Mouse (Mus musculus): Measurements from ENCODE around the gene Myo10.

Gene Myo10

DNA sequence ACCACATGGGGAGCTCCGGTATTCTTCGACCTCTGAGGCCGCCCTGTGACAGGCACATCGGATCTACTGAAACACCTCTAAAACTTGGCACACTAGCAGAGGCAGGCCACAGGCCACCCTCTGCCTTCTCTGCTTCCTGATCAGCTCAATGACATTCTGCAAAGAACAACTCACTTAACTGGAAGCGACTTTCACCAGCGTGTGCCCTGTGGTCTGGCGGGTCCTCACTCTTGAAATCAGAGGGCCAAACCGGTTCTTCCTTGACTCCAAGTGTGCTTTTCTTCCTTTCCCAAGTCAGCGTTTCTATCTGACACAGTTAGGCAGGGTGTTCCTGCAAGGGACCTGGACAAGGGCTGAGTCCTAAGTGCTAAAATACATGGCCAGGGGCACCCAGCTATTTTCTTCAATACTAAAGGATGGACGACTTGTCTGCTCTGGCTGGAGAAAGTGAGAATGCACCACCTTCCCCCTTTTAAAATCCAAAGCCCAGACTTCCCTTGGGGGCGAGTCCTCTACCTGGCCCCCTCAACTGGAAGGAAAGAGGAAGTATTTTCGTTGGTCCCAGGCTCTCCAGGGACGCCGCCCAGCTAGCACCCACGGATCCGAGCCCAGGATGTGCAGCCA, 220.2 kb downstream of the Myo10 start:
- DNase-seq (ENCODE audit: low read depth, low spot score): no peak

GRCm38 (mm10) chr15:25843086-25843991, 221.0 kb downstream of the Myo10 start, which contains the start of gene Retreg1:
Retreg1 (plus strand) TSS chr15:25843180.
- no peak for DNase-seq (ENCODE audit: low read depth, low spot score)

GRCm38 (mm10) chr15:25844013-25844570, 221.8 kb downstream of the Myo10 start:
- DNase-seq (ENCODE audit: low read depth, low spot score): no peak

DNA sequence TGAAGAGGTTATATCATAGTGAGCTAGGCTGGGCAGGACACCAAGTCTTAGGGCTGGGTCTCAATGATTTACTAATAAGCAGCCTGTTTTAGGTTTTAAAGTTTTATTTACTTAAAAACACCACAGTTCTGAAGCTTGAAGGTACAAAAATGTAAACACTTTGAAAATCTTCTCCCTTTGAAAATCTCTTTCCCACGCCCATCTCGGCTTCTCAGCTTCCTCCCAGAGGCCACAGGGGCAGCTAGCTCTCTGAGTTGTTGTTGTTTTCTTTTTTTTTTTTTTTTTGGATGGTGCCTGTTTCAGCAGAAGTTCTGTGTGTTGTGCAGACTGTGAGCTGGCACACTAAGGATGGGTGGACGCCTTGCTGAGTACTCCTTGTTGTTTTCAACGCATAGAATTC, 222.4 kb downstream of the Myo10 start:
- DNase-seq (ENCODE audit: low read depth, low spot score): no peak

GRCm38 (mm10) chr15:25847576-25848168, 225.3 kb downstream of the Myo10 start:
- DNase-seq (ENCODE audit: low read depth, low spot score): no peak

GRCm38 (mm10) chr15:25850552-25850951, 228.2 kb downstream of the Myo10 start:
- DNase-seq (ENCODE audit: low read depth, low spot score): no peak

DNA sequence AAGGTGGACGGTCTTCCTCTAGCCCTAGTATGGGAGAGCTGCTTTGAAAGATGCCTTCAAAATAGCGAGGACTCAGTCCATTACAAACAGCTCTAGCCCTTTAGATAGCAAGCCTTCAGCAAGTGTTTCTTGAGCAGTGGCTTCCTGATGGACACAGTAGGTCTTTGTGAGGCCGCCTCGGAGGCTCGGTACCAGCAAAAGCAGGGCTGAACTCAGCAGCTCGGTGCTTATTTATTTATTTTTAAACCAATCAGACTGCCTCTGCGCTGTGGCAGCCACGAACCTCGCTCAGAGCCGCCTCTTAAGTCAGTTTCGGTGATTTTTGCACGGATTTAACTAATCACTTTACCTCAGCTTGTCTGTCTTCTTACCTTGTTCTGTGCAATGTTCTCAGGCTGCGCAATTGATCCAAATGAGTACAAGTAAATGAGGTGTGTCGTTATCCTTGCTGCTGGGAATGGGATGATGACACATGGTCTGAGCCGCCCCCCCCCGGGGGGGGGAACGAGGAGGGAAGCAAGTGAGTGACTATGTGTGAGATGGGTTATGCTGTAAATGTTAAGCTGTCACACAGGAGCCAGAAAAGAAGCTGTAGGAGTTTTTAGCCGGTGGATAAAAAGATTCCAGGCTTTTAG, 232.1 kb downstream of the Myo10 start:
- DNase-seq (ENCODE audit: low read depth, low spot score): no peak

DNA sequence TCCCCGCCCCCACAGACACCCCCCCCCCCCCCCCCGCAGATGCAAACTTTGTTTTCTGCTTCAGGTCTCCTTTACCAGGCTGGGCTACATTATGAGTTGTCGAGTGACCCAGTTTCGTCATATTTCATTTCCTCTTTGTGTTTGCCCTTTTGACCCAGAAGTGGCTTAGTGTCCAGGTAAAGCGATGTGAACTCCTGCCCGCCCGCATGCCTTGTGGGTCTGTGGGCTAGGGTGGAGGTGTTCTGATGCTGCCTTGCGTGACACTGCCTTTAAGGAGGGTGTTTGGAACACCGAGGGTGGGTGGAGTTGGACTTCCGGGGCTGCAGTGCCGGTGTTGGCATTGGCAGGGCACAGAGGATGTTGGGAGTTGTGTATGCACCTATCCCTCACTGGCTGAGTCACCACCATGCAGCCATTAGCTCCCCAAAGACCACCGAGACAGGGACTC, 236.3 kb downstream of the Myo10 start:
- no peak for DNase-seq (ENCODE audit: low read depth, low spot score)

DNA sequence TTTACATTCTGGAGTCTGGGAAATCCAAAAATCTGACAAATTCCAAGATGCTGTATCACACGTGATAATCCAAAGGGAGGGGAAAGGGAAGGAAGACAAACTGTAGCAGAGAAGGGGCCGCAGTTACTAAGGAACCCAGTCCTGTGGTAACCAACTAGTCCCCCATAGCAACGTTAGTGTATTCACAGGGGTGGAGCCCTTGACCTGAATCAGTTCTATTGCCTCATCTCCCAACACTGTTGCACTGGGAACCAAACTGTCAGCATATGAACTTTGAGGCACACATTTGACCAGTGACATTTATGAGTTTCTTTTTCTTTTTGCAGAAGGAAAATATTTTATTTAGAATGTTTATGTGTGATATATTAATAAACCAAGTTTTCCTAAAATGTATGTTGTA, 237.1 kb downstream of the Myo10 start:
- no peak for DNase-seq (ENCODE audit: low read depth, low spot score)

GRCm38 (mm10) chr15:25861900-25862299, 239.6 kb downstream of the Myo10 start:
- no peak for DNase-seq (ENCODE audit: low read depth, low spot score)
